Mouse (Mus musculus) liver, postnatal 0 days (tissue): Measurements from ENCODE around the gene Olfr38. TPM values are rescaled to one million over a fixed set of nuclear protein-coding genes. Genes with fewer than 3 reads are reported as not detected.

Experiments
- ATAC-seq: fragments of 200-750 bp; cut with Nextera tagmentation; 2 replicates; pipeline ENCODE4 v1.8.0; 2017; ENCODE audit warnings: mild to moderate bottlenecking, moderate library complexity
- DNase-seq: peaks from one replicate; pipeline ENCODE4 v3.0.0-alpha.2; 2016
- H3K27ac ChIP-seq: fragments of 300-500 bp; sonication (generic); 2 replicates; pipeline ENCODE4 v1.5.1; 2014; ENCODE audit warnings: antibody characterized with exemption, moderate library complexity, mild to moderate bottlenecking, low read depth
- H3K27me3 ChIP-seq: fragments of 300-500 bp; sonication (generic); 2 replicates; pipeline ENCODE4 v1.6.1; 2014; ENCODE audit warnings: low read length, control low read depth, mixed read lengths; ENCODE audit not compliant: insufficient read depth
- H3K36me3 ChIP-seq: fragments of 300-500 bp; sonication (generic); replicated peaks from 2 replicates; pipeline ENCODE4 v1.6.1; 2014; ENCODE audit warnings: mild to moderate bottlenecking, control low read depth, low read length, moderate library complexity, mixed read lengths; ENCODE audit not compliant: insufficient read depth
- H3K4me1 ChIP-seq: fragments of 300-500 bp; sonication (generic); 2 replicates; pipeline ENCODE4 v1.6.1; 2014; ENCODE audit warnings: antibody characterized with exemption, mild to moderate bottlenecking, control low read depth; ENCODE audit not compliant: insufficient read depth
- H3K4me2 ChIP-seq: fragments of 300-500 bp; sonication (generic); 2 replicates; pipeline ENCODE4 v1.6.1; 2014; ENCODE audit warnings: low read depth, mild to moderate bottlenecking, low read length, moderate library complexity, mixed read lengths
- H3K4me3 ChIP-seq: fragments of 300-500 bp; sonication (generic); 2 replicates; pipeline ENCODE4 v1.5.1; 2014; ENCODE audit warnings: low read depth, low read length
- H3K9ac ChIP-seq: fragments of 300-500 bp; sonication (generic); replicated peaks from 2 replicates; pipeline ENCODE4 v1.6.1; 2014; ENCODE audit warnings: mild to moderate bottlenecking, moderate library complexity
- H3K9me3 ChIP-seq: fragments of 300-500 bp; sonication (generic); 2 replicates; pipeline ENCODE4 v1.6.1; 2016; ENCODE audit warnings: mild to moderate bottlenecking, control low read depth, low read length, mixed read lengths
- CTCF ChIP-seq: sonication (generic); IDR thresholded peaks from 2 replicates; pipeline ENCODE4 v1.5.1; 2016; ENCODE audit warnings: antibody characterized with exemption, low read depth
- EP300 ChIP-seq: IDR thresholded peaks from 2 replicates; pipeline ENCODE4 v1.6.1; 2016; ENCODE audit warnings: antibody characterized with exemption, low read depth, mild to moderate bottlenecking
- WGBS: fragments of 180-500 bp; shearing (Covaris S2); extraction: QIAGEN DNeasy Blood & Tissue Kit; methylation state at CpG from one replicate; pipeline ENCODE4 v1.1.7; 2014; ENCODE audit not compliant: insufficient replicate concordance; 5-methylcytosine and 5-hydroxymethylcytosine counted together
- polyA plus RNA-seq: library from polyadenylated mRNA; unstranded; fragments of >200 nt; fragmentation: Nextera tagmentation; extraction: Ambion mirVana; gene quantifications from 2 replicates; pipeline ENCODE4 v1.2.1, GENCODE M21; 2015

Olfr38 gene
- polyA plus RNA-seq, 1 experiment from 2014 or later: not detected

GRCm38 (mm10) chr6:42811639-42812038 lies 55.4 kb downstream of the Olfr38 start, which contains the start of gene Olfr450:
Gene Olfr450 (plus strand): TSS chr6:42811939.
- H3K9ac ChIP-seq: no peak within 1 kb of the TSS
- H3K4me1 ChIP-seq: no peaks in the 10 kb centered on the region
- no peaks in the 10 kb centered on the region for H3K27me3 ChIP-seq
- no peak within 1 kb of the TSS for H3K4me2 ChIP-seq
- no peaks in the 10 kb centered on the region for H3K9me3 ChIP-seq
- H3K4me3 ChIP-seq: no peak within 1 kb of the TSS
- H3K27ac ChIP-seq: no peak within 1 kb of the TSS
- TF ChIP-seq EP300 (no peak), CTCF (no peak)
- ATAC-seq (no peak), DNase-seq (no peak)
- no peaks in the 10 kb centered on the region for H3K36me3 ChIP-seq
- 59% methylated on average over 1 of the region's 1 CpGs for WGBS

Other genes starting within 250 kb of the Olfr38 start
- gene Olfr455, start 208.8 kb upstream of the Olfr38 start, polyA plus RNA-seq: not detected in 2 replicates
- not detected in 2 replicates for gene Tcaf3, start 158.7 kb upstream of the Olfr38 start, polyA plus RNA-seq
- 0.11 and 0.12 TPM in 2 replicates for gene Tcaf2, start 111.2 kb upstream of the Olfr38 start, polyA plus RNA-seq
- 3.8 and 4.7 TPM in 2 replicates for gene Tcaf1, start 46.3 kb upstream of the Olfr38 start, polyA plus RNA-seq
- gene Olfr453, start 17.0 kb upstream of the Olfr38 start, polyA plus RNA-seq: not detected in 2 replicates
- gene Olfr452, start 28.7 kb downstream of the Olfr38 start, polyA plus RNA-seq: not detected in 2 replicates
- not detected in 2 replicates for gene Olfr450, start 55.5 kb downstream of the Olfr38 start, polyA plus RNA-seq
- not detected in 2 replicates for gene Olfr449, start 78.0 kb downstream of the Olfr38 start, polyA plus RNA-seq
- gene Olfr448, start 134.0 kb downstream of the Olfr38 start, polyA plus RNA-seq: not detected in 2 replicates
- not detected in 2 replicates for gene Olfr447, start 152.5 kb downstream of the Olfr38 start, polyA plus RNA-seq
- gene Olfr446, start 165.0 kb downstream of the Olfr38 start, polyA plus RNA-seq: not detected in 2 replicates
- not detected in 2 replicates for gene Olfr444, start 192.7 kb downstream of the Olfr38 start, polyA plus RNA-seq